Mouse (Mus musculus) lung, adult 2 months (tissue): ENCODE data around the gene Esyt3. TPM values are rescaled to one million over a fixed set of nuclear protein-coding genes. Genes with fewer than 3 reads are reported as not detected.
A peak's percentile ranks its signal among the peaks of the same experiment; 100 is the strongest.

ENCODE experiments used
- DNase-seq: peaks from one replicate; pipeline ENCODE4 v3.0.0; 2022
- H3K4me1 ChIP-seq: fragments of 200-500 bp; 2 replicates; pipeline ENCODE4 v1.6.1; 2011; ENCODE audit warnings: low read length; ENCODE audit not compliant: control insufficient read depth, insufficient read depth
- H3K4me3 ChIP-seq: fragments of 200-500 bp; replicated peaks from 2 replicates; pipeline ENCODE3; 2011; ENCODE audit warnings: low read depth, mild to moderate bottlenecking, control low read depth, low read length; ENCODE audit errors: extremely low read depth
- CTCF ChIP-seq: fragments of 200-500 bp; IDR thresholded peaks from 2 replicates; pipeline ENCODE4 v1.5.1; 2011; ENCODE audit warnings: mild to moderate bottlenecking, low read length, control low read depth; ENCODE audit not compliant: insufficient read depth
- POLR2A ChIP-seq: fragments of 200-500 bp; IDR thresholded peaks from 2 replicates; pipeline ENCODE4 v1.6.1; 2011; ENCODE audit warnings: low read depth, mild to moderate bottlenecking, control low read depth, low read length, borderline replicate concordance; ENCODE audit errors: extremely low read depth
- whole genome bisulfite sequencing: fragments of 180-500 bp; shearing (Covaris S2); methylation state at CpG from one replicate; pipeline ENCODE4 v1.1.7; 2018; 5-methylcytosine and 5-hydroxymethylcytosine counted together
- polyA plus RNA-seq: library from polyadenylated mRNA; depleted of rRNA; stranded (reverse); fragments of >200 nt; gene quantifications from 2 replicates; pipeline ENCODE4 v1.2.3, GENCODE M21; 2012; rRNA removed

Gene Esyt3
- polyA plus RNA-seq, 1 experiment, result 11.0 TPM

GRCm38 (mm10) chr9:99336538-99336937, 21.8 kb downstream of the Esyt3 start:
- no peaks in the 10 kb centered on the region for H3K4me1 ChIP-seq
- TF ChIP-seq POLR2A, result no peak
- no peak for TF ChIP-seq CTCF
- no peak overlapping the region for H3K4me3 ChIP-seq
- 79% methylated on average over 4 of the region's 4 CpGs for WGBS
- DNase-seq, result no peak

- DNase-seq, result no peak
- no peak for TF ChIP-seq POLR2A
- Histone ChIP-seq H3K4me3 (no peak overlapping the region), H3K4me1 (no peaks in the 10 kb centered on the region)
- WGBS, result 51% methylated on average over 4 of the region's 4 CpGs
Observed at GRCm38 (mm10) chr9:99326881-99327280, 31.5 kb downstream of the Esyt3 start.

GRCm38 (mm10) chr9:99325961-99326360, 32.4 kb downstream of the Esyt3 start:
- Histone ChIP-seq H3K4me3 (no peak overlapping the region), H3K4me1 (no peaks in the 10 kb centered on the region)
- no peak for DNase-seq
- TF ChIP-seq POLR2A (no peak), CTCF (no peak)
- WGBS, result 70% methylated on average over 4 of the region's 4 CpGs

GRCm38 (mm10) chr9:99325208-99325929, 33.0 kb downstream of the Esyt3 start:
- no peak for TF ChIP-seq POLR2A
- TF ChIP-seq CTCF, result no peak
- Histone ChIP-seq H3K4me1 (no peaks in the 10 kb centered on the region), H3K4me3 (no peak overlapping the region)
- DNase-seq, result no peak
- WGBS, result 65% methylated on average over 7 of the region's 7 CpGs

- H3K4me1 ChIP-seq, result no peaks in the 10 kb centered on the region
- no peak for TF ChIP-seq POLR2A
- TF ChIP-seq CTCF, result no peak
- 75% methylated on average over 8 of the region's 8 CpGs for WGBS
- H3K4me3 ChIP-seq, result no peak overlapping the region
- DNase-seq, result no peak
Observed at GRCm38 (mm10) chr9:99320006-99320405, 38.4 kb downstream of the Esyt3 start.

- Histone ChIP-seq H3K4me1 (no peaks in the 10 kb centered on the region), H3K4me3 (no peak overlapping the region)
- TF ChIP-seq CTCF, result no peak
- TF ChIP-seq POLR2A, result no peak
- WGBS, result 51% methylated on average over 8 of the region's 8 CpGs
- DNase-seq, result no peak
Observed at GRCm38 (mm10) chr9:99319343-99319951, 38.9 kb downstream of the Esyt3 start.

GRCm38 (mm10) chr9:99306226-99306625, 52.1 kb downstream of the Esyt3 start:
- TF ChIP-seq POLR2A (no peak), CTCF (no peak)
- peak; percentile 26 for DNase-seq
- WGBS, result 69% methylated on average over 6 of the region's 6 CpGs
- H3K4me1 ChIP-seq, result no peaks in the 10 kb centered on the region; the same call in 1 of the 2 replicates
- no peak overlapping the region for H3K4me3 ChIP-seq

GRCm38 (mm10) chr9:99304296-99304695, 54.1 kb downstream of the Esyt3 start:
- 63% methylated on average over 5 of the region's 5 CpGs for WGBS
- DNase-seq, result no peak
- TF ChIP-seq POLR2A (no peak), CTCF (no peak)

More at GRCm38 (mm10) chr9:99304296-99304695, 54.1 kb downstream of the Esyt3 start:
- no peaks in the 10 kb centered on the region; the same call in 1 of the 2 replicates for H3K4me1 ChIP-seq
- H3K4me3 ChIP-seq, result no peak overlapping the region

Other genes starting within 250 kb of the Esyt3 start
- 6.4 and 11.1 TPM in 2 replicates for gene Pik3cb, start 217.9 kb downstream of the Esyt3 start, polyA plus RNA-seq
- gene Faiml, start 121.3 kb downstream of the Esyt3 start, polyA plus RNA-seq, result not detected in 2 replicates
- 2.7 and 5.2 TPM in 2 replicates for gene Cep70, start 115.2 kb downstream of the Esyt3 start, polyA plus RNA-seq
- gene Mras, start 78.8 kb upstream of the Esyt3 start, polyA plus RNA-seq, result 8.5 and 9.2 TPM in 2 replicates
- gene Nme9, start 92.9 kb upstream of the Esyt3 start, polyA plus RNA-seq, result 11.0 and 12.7 TPM in 2 replicates
- 8.5 and 10.9 TPM in 2 replicates for gene Armc8, start 210.3 kb upstream of the Esyt3 start, polyA plus RNA-seq
- gene Dbr1, start 217.2 kb upstream of the Esyt3 start, polyA plus RNA-seq, result 5.5 and 6.8 TPM in 2 replicates